Mouse (Mus musculus) ovary, postnatal 14 days (tissue): ENCODE data around the gene Hoxc4.

Experiments
- DNase-seq: peaks from one replicate; pipeline ENCODE4 v3.0.0; 2022; ENCODE audit warnings: low spot score

The Hoxc4 gene

DNA sequence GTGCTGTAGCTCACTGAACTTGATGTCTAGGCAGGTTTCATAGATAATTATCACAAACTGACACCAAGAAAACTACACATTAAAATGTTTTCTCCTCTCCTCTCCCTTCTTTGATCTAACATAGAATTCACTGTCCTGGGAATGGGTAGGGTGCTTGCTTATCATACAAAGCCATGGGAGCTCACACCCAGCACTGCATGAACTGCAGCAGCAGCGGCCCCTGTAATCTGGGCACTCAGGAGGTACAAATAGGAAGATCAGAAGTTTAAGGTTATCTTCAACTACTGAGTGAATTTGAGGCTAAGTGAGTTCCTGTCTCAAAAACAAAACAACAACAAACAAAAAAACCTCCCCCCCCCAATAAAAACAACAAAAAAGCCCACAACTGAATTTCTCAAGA is 66.2 kb downstream of the Hoxc4 start:
- DNase-seq: no peak

DNA sequence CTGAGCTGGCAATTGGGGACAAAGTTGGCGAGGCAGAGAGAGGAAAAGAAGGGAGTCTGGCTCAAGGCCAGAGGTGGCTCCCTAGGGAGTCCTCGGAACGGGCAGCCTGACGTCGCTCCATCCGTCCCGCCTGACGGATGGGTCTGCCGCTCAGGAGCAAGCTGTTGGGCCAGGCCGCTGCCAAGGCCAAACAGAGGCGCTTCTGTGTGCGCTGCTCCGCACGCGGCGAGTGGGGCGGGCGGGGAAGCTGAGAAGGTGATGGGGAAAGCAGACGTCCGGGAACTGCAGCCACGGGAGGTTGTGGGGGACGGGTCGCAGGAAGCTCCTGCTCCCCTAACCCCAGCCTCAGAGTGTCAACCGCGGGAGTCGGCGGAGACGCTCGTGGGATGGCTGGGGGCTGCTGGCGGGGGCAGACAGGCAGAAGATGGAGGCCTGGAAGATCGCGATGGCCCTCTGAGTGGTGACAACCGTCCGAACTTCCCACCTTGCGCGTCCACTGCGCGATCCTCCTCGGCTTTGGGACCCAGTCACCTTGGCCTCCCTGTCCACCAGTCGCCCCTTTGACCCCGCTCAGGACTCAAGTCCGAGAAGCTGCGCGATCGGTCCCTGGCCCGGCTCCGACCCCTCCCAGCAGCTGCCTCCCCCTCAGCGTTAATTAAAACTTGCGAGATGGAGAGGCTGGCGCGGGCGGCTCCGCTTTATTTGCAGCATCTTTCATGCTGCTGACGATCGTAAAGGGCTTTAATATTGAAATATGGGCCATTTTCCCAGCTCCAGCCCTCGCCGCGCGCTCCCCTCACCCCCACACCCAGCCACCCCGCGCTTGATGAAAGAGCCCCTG is 67.3 kb downstream of the Hoxc4 start:
- DNase-seq: no peak
